Mouse (Mus musculus) embryonic fibroblast, embryonic 13.5 days (primary cell): ENCODE measurements around the gene B4galnt1.

Experiments used
- CTCF ChIP-seq: IDR thresholded peaks from 2 replicates; pipeline ENCODE4 v1.5.1; 2011; ENCODE audit warnings: mild to moderate bottlenecking, control low read depth, low read length, moderate library complexity, borderline replicate concordance; ENCODE audit not compliant: insufficient read depth
- POLR2A ChIP-seq: IDR thresholded peaks from 2 replicates; pipeline ENCODE4 v1.6.1; 2011; ENCODE audit warnings: low read depth, mild to moderate bottlenecking, control low read depth, low read length, moderate library complexity

GRCm38 (mm10) chr10:127181566-127181965 lies 16.5 kb downstream of the B4galnt1 start:
- TF ChIP-seq CTCF (no peak), POLR2A (peak; percentile 48)
